Mouse (Mus musculus) megakaryocyte, adult 5-6 weeks (primary cell): ENCODE data around the gene Prr5. TPM values are rescaled to one million over a fixed set of nuclear protein-coding genes. Genes with fewer than 3 reads are reported as not detected.

Experiments
- ATAC-seq: 2 replicates; pipeline ENCODE4 v1.8.0; 2016; ENCODE audit warnings: mild to moderate bottlenecking, inconsistent platforms; ENCODE audit not compliant: poor library complexity, severe bottlenecking
- total RNA-seq, 2 experiments: library from RNA; stranded (forward) in 1 of 2; stranded (reverse) in 1 of 2; fragments of 153-499, 151-499 nt in 1 of 2; fragments of 221-1000, 200-1000 nt in 1 of 2; gene quantifications; 2 replicates each; pipeline versions ENCODE4 v1.2.3 to v1.2.4; 2015 to 2017

Prr5 gene
- total RNA-seq, 2 experiments from 2014 or later: 5.4 to 6.4 TPM

DNA sequence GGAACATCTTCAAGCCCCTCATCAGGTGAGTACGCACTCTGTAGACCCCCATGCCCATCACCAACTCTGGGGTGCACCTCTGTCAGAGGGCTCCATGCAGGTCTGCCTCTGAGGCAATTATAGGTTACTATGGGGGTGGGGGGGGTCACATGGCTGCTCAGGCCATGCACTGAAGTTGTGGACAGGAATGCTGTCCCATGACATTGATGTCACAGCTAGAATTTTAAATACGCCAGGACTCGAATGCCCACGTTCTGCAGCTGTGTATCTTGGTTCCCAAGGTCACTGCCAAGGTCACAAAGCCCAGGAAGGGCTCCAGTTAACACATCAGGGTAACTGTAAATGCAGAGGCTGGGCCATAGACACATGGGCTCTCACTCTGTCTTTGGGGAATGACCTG lies 76.4 kb downstream of the Prr5 start:
- ATAC-seq: no peak

Other genes with a start within 250 kb of the Prr5 start
- not detected in 2 replicates for gene Shisal1, start 222.5 kb upstream of the Prr5 start, total RNA-seq (2015)
- gene Shisal1, start 222.5 kb upstream of the Prr5 start, total RNA-seq (2017): not detected in 2 replicates
- gene Rtl6, start 111.8 kb upstream of the Prr5 start, total RNA-seq (2015): 1.7 and 1.8 TPM in 2 replicates
- gene Rtl6, start 111.8 kb upstream of the Prr5 start, total RNA-seq (2017): 2.1 and 2.2 TPM in 2 replicates
- gene Arhgap8, start 50.4 kb downstream of the Prr5 start, total RNA-seq (2015): not detected in 2 replicates
- not detected in 2 replicates for gene Arhgap8, start 50.4 kb downstream of the Prr5 start, total RNA-seq (2017)
- 0.09 and 0.14 TPM in 2 replicates for gene Phf21b, start 186.4 kb downstream of the Prr5 start, total RNA-seq (2015)
- 0.22 and 0.69 TPM in 2 replicates for gene Phf21b, start 186.4 kb downstream of the Prr5 start, total RNA-seq (2017)